Mouse (Mus musculus): ENCODE results near the gene Calm2.

DNA sequence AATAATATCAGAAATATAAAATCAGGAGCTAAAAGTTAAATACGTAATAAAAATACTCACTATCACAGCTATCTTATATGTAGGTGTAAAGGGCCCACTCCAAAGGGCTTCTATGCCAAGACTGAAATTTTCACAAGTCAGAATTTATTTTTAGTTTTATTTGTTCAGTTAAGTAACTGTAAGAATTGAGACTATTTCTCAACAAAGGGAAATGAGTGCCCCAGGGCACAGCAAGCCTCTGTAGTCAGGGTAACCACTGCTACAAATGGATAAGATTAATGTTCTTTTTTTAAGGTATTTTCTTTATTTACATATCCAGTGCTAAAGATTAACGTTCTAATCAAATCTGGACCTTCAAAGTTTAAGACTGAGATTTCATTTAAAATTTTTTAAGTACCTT is 7.3 kb downstream of the Calm2 start:
- TF ChIP-seq POLR2A (IDR thresholded peaks at IDR 0.05; ENCODE audit: low read depth, low read length) (no peak), CTCF (IDR thresholded peaks at IDR 0.05; ENCODE audit: borderline replicate concordance, insufficient read depth, low read length) (no peak)
